Mouse (Mus musculus) kidney, embryonic 15.5 days (tissue): Measurements from ENCODE around the gene Ankar. TPM values are rescaled to one million over a fixed set of nuclear protein-coding genes. Genes with fewer than 3 reads are reported as not detected.

Experiments
- ATAC-seq: fragments of 200-750 bp; cut with Nextera tagmentation; replicated peaks from 2 replicates; pipeline ENCODE4 v1.8.0; 2017; ENCODE audit warnings: moderate TSS enrichment; ENCODE audit not compliant: low FRiP score
- H3K27ac ChIP-seq: fragments of 300-500 bp; sonication (generic); 2 replicates; pipeline ENCODE4 v1.5.1; 2015; ENCODE audit warnings: mild to moderate bottlenecking, inconsistent platforms
- H3K27me3 ChIP-seq: fragments of 300-500 bp; sonication (generic); 2 replicates; pipeline ENCODE4 v1.6.1; 2015; ENCODE audit warnings: inconsistent platforms
- H3K36me3 ChIP-seq: fragments of 300-500 bp; sonication (generic); 2 replicates; pipeline ENCODE4 v1.6.1; 2015; ENCODE audit warnings: inconsistent platforms
- H3K4me1 ChIP-seq: fragments of 300-500 bp; sonication (generic); 2 replicates; pipeline ENCODE4 v1.6.1; 2015; ENCODE audit warnings: inconsistent platforms
- H3K4me2 ChIP-seq: fragments of 300-500 bp; sonication (generic); 2 replicates; pipeline ENCODE4 v1.6.1; 2015; ENCODE audit warnings: moderate library complexity, mild to moderate bottlenecking, inconsistent platforms
- H3K4me3 ChIP-seq: fragments of 300-500 bp; sonication (generic); replicated peaks from 2 replicates; pipeline ENCODE4 v1.5.1; 2015; ENCODE audit warnings: mild to moderate bottlenecking, inconsistent platforms
- H3K9ac ChIP-seq: fragments of 300-500 bp; sonication (generic); 2 replicates; pipeline ENCODE4 v1.6.1; 2015; ENCODE audit warnings: mild to moderate bottlenecking, inconsistent platforms
- H3K9me3 ChIP-seq: fragments of 300-500 bp; sonication (generic); replicated peaks from 2 replicates; pipeline ENCODE4 v1.6.1; 2016; ENCODE audit warnings: inconsistent platforms
- WGBS: fragments of 180-500 bp; shearing (Covaris S2); methylation state at CpG from one replicate; pipeline ENCODE4 v1.1.7; 2015; ENCODE audit warnings: mixed read lengths; 5-methylcytosine and 5-hydroxymethylcytosine counted together
- polyA plus RNA-seq: library from polyadenylated mRNA; unstranded; fragments of >200 nt; fragmentation: Nextera tagmentation; extraction: Ambion mirVana; gene quantifications from 2 replicates; pipeline ENCODE4 v1.2.1, GENCODE M21; 2015

Gene Ankar
- polyA plus RNA-seq, 1 experiment from 2014 or later = not detected

DNA sequence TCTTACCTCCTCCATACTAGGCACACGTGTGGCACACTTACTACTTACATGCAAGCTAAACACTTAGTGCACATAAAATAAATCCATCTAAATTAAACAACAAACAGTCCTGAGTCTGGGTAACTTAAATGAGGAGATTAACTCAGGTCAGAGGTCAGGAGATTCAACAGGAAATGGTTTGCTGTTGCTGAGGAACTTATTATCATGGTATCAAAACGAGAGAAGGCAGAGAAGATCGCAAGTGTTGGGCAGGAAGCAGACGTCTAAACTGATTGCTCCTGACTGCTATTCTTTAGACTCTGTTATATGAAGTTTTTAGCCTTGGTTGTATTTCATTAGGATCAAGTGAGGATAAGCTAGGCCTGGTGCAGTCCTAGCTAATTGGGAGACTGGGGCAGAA is 7.1 kb upstream of the Ankar start:
- ATAC-seq = no peak
- Histone ChIP-seq H3K4me1 (peaks cover 7% of the 10 kb centered on the region; the same call in 1 of the 2 replicates), H3K27me3 (no peaks in the 10 kb centered on the region), H3K36me3 (peaks cover 5% of the 10 kb centered on the region), H3K9ac (no peak overlapping the region), H3K27ac (no peak overlapping the region), H3K9me3 (no peaks in the 10 kb centered on the region), H3K4me3 (no peak overlapping the region), H3K4me2 (no peak overlapping the region)
- WGBS = 62% methylated on average over 4 of the region's 4 CpGs

DNA sequence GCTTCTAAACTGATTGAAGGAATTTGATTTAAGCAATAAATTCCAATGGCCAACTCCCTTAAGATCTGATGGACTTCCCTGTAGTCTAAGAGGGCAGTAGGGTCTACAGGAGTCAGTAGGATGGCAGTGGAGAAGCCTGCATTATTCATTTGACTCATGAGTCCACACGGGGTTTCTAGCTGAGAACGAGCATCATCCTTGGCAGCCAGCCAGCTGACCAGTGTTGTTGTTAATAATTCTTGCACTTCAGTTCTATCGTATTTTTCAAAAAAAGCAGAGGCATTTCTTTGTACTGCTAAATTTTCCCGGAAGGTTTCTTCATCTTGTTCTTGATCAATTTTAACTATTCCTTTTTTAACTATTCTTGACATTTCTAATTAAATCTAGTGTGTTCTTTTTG is 1.7 kb downstream of the Ankar start:
- Histone ChIP-seq H3K4me2 (no peak overlapping the region), H3K36me3 (no peaks in the 10 kb centered on the region), H3K4me3 (no peak overlapping the region), H3K27me3 (no peaks in the 10 kb centered on the region), H3K27ac (no peak overlapping the region), H3K9me3 (no peaks in the 10 kb centered on the region), H3K4me1 (no peaks in the 10 kb centered on the region), H3K9ac (no peak overlapping the region)
- no peak for ATAC-seq
- WGBS = 60% methylated on average over 4 of the region's 4 CpGs

DNA sequence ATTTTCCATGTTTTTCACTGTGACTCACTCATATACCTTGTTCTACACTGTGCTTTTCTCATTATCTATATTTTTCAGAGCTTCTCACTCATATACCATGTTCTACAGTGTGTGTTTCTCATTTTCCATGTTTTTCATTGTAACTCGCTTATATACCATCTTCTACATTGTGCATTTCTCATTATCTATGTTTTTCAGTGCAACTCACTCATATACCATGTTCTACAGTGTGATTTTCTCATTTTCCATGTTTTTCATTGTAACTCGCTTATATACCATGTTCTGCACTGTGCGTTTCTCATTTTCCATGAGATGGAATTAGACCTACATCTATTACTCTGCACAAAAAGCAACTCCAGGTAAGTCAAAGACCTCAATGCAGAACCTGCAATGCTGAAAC is 4.1 kb downstream of the Ankar start:
- no peaks in the 10 kb centered on the region for H3K27me3 ChIP-seq
- H3K36me3 ChIP-seq = no peaks in the 10 kb centered on the region
- ATAC-seq = no peak
- H3K4me3 ChIP-seq = no peak overlapping the region
- WGBS = 47% methylated on average over 3 of the region's 3 CpGs
- H3K9me3 ChIP-seq = no peaks in the 10 kb centered on the region
- H3K27ac ChIP-seq = no peak overlapping the region
- no peak overlapping the region for H3K4me2 ChIP-seq
- H3K9ac ChIP-seq = no peak overlapping the region
- no peaks in the 10 kb centered on the region for H3K4me1 ChIP-seq

DNA sequence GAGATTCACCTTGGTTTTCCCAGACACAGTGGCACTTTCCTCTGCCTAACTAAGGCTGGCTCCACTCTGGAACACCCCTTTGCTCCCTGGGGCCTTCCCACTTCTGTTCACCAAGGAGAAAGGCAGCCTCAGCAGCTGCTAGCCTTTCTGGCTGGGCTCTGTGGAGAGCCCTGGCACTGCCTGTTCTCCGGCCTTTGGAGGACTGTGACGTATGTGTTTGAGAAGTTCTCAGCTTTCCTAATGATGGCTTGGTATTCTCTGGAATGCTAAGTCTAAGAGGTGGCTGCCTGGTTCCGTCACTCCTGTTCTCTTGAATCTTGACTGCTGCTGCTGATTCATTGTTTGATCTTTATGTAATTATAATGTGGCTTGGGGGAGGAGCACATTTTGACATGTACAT is 27.3 kb downstream of the Ankar start:
- H3K27ac ChIP-seq = no peak overlapping the region
- H3K9me3 ChIP-seq = no peaks in the 10 kb centered on the region
- H3K4me2 ChIP-seq = no peak overlapping the region
- no peak overlapping the region for H3K4me3 ChIP-seq
- H3K9ac ChIP-seq = no peak overlapping the region
- no peaks in the 10 kb centered on the region for H3K27me3 ChIP-seq
- no peak for ATAC-seq
- H3K4me1 ChIP-seq = no peaks in the 10 kb centered on the region
- H3K36me3 ChIP-seq = no peaks in the 10 kb centered on the region
- WGBS = 48% methylated on average over 3 of the region's 3 CpGs

DNA sequence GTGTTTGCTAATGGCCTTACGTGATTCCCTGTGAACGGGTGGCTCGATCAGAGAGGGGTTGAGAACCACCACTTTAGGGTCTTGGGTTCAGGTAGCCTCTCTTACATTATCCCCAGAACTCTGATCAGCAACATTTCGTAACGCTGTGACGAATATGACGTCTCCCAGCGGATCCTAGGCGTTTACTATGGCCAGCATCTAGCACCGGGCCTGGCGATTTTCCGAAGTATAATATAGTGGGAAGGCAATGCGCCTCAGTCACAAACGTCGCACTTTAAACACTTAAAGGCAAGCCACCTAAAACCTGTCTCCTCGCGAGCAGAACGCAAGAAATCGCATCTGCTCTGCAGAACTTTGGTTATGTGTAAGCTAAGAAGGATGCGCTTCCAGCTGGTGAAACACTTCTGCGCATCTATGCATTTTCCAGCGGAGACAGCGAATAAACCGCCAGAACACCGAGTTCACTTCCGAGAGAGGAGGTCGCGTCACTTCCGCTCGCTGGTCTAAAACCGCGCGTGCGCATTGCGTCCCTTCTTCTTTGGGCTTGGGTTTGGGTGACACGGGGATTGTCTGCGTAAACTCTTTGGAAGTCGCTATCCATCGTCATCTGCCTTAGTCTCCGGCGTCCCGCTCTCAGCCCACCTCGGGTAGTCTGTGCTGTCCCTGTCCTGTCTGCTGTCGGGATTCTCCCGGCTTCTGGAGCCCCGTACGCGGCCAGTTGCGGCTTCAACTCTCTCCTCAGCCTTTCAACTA is 59.5 kb downstream of the Ankar start:
- peak overlapping the region; percentile 33 for H3K4me3 ChIP-seq
- WGBS = 43% methylated on average over 49 of the region's 49 CpGs
- no peaks in the 10 kb centered on the region for H3K4me1 ChIP-seq
- no peak overlapping the region for H3K27ac ChIP-seq
- H3K36me3 ChIP-seq = no peaks in the 10 kb centered on the region
- H3K4me2 ChIP-seq = peak overlapping the region; percentile 63
- ATAC-seq = no peak
- no peaks in the 10 kb centered on the region for H3K27me3 ChIP-seq
- H3K9me3 ChIP-seq = no peaks in the 10 kb centered on the region
- no peak overlapping the region for H3K9ac ChIP-seq

DNA sequence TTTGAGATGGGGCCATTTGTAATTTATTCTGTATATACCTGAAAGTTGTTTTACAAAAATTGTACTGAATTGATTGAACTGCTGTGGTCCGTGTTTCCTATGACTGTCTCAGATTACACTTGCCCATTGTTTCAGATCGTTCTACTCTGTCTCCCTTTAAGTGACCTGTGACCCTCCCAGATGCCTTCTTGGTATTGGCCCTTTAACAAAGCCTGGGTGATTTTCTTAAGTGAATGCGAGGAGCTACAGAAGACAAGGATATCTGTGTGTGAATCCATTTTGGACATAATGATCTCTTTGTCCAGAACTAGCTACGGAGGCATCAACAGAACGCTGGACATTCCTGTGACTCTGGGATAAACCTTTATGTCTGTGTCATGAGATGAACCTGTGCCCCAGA is 65.2 kb downstream of the Ankar start:
- Histone ChIP-seq H3K27ac (no peak overlapping the region), H3K9me3 (no peaks in the 10 kb centered on the region), H3K4me1 (no peaks in the 10 kb centered on the region), H3K4me2 (no peak overlapping the region), H3K36me3 (peaks cover 33% of the 10 kb centered on the region), H3K27me3 (no peaks in the 10 kb centered on the region), H3K4me3 (no peak overlapping the region), H3K9ac (no peak overlapping the region)
- 54% methylated on average over 5 of the region's 5 CpGs for WGBS
- ATAC-seq = no peak

DNA sequence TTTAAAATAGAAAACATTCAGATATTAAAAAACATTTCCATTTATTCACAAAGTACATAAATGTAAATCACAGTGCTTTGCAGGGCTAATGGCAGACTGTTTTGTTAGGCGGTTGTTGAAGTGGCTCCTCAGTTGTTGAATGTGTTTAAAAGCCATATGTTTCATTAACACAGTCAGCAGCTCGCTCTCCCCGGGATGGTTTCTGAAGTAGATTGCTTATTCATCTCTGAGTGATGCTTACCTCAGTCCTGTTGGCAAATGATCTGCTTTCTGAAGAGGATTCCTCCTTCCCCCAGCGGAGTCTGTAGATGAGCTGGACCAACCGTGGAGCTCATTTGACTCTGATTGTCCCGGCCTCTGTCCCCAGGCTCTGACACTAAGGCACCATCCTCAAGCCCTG is 88.2 kb downstream of the Ankar start:
- no peaks in the 10 kb centered on the region for H3K27me3 ChIP-seq
- H3K36me3 ChIP-seq = peaks cover 87% of the 10 kb centered on the region
- no peak for ATAC-seq
- no peak overlapping the region for H3K9ac ChIP-seq
- H3K27ac ChIP-seq = no peak overlapping the region
- 92% methylated on average over 6 of the region's 6 CpGs for WGBS
- no peaks in the 10 kb centered on the region for H3K9me3 ChIP-seq
- H3K4me1 ChIP-seq = no peaks in the 10 kb centered on the region
- H3K4me2 ChIP-seq = no peak overlapping the region
- no peak overlapping the region for H3K4me3 ChIP-seq

DNA sequence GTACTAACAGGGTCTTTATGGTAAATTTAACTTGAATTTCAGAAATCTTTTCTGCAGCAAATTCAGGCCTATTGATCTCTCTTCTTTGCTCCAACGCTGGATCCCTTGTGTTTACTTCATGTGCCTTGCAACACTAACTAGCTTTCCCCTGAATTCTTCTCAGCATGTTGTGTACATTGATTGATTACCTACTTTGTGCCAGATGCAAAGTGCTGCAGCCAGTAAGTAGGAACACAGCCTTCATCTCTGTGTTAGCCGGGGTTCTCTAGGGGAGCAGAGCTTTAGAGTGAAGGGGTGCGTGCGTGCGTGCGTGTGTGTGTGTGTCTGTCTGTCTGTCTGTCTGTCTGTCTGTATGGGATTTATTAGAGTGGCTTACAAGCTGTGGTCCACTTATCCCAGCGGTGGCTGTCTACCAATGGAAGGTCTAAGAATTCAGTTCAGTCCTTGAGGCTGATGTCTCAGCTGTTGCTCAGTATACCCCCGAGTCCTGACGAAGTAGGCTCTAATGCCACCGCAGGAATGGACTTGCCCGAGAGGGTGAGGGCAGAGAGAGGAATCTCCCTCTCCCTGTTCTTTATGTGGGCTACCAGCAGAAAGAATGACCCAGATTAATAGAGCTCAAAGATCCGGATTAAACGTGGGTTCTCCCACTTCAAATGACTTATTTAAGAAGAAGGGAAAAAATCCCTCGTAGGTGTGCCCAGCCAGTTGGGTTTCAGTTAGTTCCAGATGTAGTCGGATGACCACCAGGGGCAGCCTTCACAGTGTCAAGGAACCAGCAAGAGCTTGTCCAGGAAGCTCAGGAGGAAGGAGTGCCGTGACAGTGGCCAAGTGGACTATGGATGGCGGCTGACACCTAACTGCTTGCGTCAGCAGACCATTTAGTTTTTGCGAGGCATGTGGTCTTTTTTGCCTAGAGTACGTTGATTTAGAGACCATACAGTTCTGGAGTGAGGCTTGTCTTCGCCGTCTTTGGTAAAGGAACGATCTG is 90.2 kb downstream of the Ankar start:
- Histone ChIP-seq H3K4me1 (no peaks in the 10 kb centered on the region), H3K4me3 (no peak overlapping the region), H3K4me2 (no peak overlapping the region), H3K9me3 (no peaks in the 10 kb centered on the region), H3K27me3 (no peaks in the 10 kb centered on the region), H3K27ac (no peak overlapping the region), H3K9ac (no peak overlapping the region), H3K36me3 (peaks cover 78% of the 10 kb centered on the region)
- ATAC-seq = no peak
- WGBS = 90% methylated on average over 23 of the region's 23 CpGs

DNA sequence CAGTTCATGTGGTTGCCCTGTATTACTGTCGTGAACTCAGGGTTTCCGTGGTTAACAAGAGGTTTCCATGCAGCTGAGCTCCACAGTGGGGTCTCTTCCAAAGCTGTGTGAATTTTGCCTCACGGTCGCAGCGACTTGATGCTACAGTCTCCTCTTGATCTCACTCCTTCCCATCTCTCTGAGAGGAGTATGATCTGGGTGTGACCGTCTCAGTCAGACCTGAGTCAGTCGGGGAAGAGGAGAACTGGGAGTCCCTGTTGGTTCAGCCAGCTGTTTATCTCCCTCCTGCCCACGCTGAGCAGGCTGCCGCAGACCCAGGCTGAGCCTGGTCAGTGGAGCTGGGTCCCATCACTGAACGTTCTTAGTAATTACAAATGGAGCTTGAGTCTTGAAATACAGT is 91.2 kb downstream of the Ankar start:
- H3K27ac ChIP-seq = no peak overlapping the region
- H3K36me3 ChIP-seq = peaks cover 71% of the 10 kb centered on the region
- no peak overlapping the region for H3K4me2 ChIP-seq
- 89% methylated on average over 10 of the region's 10 CpGs for WGBS
- H3K9me3 ChIP-seq = no peaks in the 10 kb centered on the region
- H3K27me3 ChIP-seq = no peaks in the 10 kb centered on the region
- no peak for ATAC-seq
- no peaks in the 10 kb centered on the region for H3K4me1 ChIP-seq
- H3K9ac ChIP-seq = no peak overlapping the region
- no peak overlapping the region for H3K4me3 ChIP-seq

DNA sequence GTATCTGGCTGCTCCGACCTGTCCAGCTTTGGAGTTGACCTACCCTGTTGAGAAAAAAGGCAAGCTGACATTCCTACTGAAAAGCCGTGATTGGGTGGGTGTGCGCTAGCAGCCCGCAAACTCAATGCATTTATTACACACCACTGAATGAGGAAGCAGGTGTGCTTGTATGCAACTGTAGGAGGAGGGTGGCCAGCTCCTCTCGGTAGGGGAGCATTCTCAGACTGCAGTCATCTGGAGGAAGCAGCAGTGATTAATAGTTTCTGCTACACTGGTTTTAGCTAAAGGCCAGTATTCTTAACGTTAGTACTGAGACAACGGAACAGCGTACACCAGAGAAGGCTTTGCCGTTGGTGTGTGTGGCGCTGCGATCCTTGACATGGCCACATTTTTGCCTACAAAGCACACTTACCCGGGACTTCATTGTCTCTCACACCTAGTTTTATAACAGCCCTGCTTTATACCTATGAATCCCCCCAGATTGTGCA is 94.1 kb downstream of the Ankar start:
- ATAC-seq = 0 out of 2 replicates have a peak, but pooled peaks have one; percentile 15

DNA sequence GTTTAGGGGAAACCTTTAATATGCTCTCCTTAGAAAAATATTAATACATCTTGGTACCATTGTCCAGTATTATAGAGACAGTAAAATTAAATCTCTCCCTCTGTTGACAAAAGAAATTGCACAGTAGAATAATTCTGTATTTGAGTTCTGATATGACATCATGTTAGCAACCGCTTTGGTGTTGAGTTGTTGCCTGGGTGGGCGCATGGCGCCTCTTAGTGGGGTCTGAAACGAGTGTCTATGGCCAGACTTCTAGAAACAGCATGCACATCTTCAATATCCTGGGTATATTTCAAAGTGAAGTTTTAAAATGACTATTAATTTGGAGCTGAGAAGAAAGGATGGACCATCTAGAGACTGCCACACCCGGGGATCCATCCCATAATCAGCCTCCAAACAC is 97.6 kb downstream of the Ankar start:
- Histone ChIP-seq H3K27ac (no peak overlapping the region), H3K4me3 (no peak overlapping the region), H3K27me3 (no peaks in the 10 kb centered on the region), H3K36me3 (peaks cover 62% of the 10 kb centered on the region), H3K4me1 (peaks cover 21% of the 10 kb centered on the region), H3K4me2 (no peak overlapping the region), H3K9me3 (no peaks in the 10 kb centered on the region), H3K9ac (no peak overlapping the region)
- 92% methylated on average over 5 of the region's 5 CpGs for WGBS
- ATAC-seq = no peak

More for the DNA sequence above, 94.1 kb downstream of the Ankar start:
- H3K27ac ChIP-seq = no peak overlapping the region
- no peaks in the 10 kb centered on the region for H3K9me3 ChIP-seq
- no peaks in the 10 kb centered on the region for H3K27me3 ChIP-seq
- no peak overlapping the region for H3K4me3 ChIP-seq
- no peaks in the 10 kb centered on the region for H3K4me1 ChIP-seq
- H3K36me3 ChIP-seq = peaks cover 63% of the 10 kb centered on the region
- no peak overlapping the region for H3K4me2 ChIP-seq
- no peak overlapping the region for H3K9ac ChIP-seq
- WGBS = 60% methylated on average over 12 of the region's 12 CpGs

DNA sequence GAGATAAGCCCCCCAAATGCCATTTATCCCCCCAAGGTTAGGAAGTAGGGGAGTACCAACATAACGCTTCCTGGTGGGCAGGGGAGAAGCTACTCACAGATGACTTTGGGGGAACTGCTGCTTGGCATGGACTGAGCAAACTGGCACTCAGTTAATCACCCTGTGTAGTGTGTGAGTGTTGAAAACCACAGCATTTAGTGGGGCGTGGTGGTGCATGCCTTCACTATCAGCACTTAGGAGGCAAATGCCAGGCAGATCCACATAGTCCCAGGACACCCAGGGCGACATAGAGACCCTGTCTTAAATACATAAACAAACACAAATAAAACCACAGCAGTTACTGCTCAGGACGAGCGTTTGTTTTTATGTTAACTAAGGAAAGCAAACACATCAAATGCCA is 98.2 kb downstream of the Ankar start:
- H3K27me3 ChIP-seq = no peaks in the 10 kb centered on the region
- ATAC-seq = no peak
- 84% methylated on average over 5 of the region's 5 CpGs for WGBS
- peaks cover 21% of the 10 kb centered on the region for H3K4me1 ChIP-seq
- H3K9ac ChIP-seq = no peak overlapping the region
- no peak overlapping the region for H3K4me2 ChIP-seq
- peaks cover 64% of the 10 kb centered on the region for H3K36me3 ChIP-seq
- no peaks in the 10 kb centered on the region for H3K9me3 ChIP-seq
- H3K4me3 ChIP-seq = no peak overlapping the region
- no peak overlapping the region for H3K27ac ChIP-seq
